Mouse (Mus musculus) heart, postnatal 0 days (tissue): Measurements from ENCODE around the gene 1700016D06Rik. TPM values are rescaled to one million over a fixed set of nuclear protein-coding genes. Genes with fewer than 3 reads are reported as not detected.
"Not testable (repeated sequence)": the region's sequence is repeated elsewhere in the genome, so short reads cannot be mapped to it uniquely, and the experiment has no call there.

Experiments
- ATAC-seq: fragments of 200-750 bp; cut with Nextera tagmentation; 2 replicates; pipeline ENCODE4 v1.8.0; 2017; ENCODE audit warnings: low read depth, moderate number of reproducible peaks, moderate library complexity; ENCODE audit not compliant: insufficient read depth
- DNase-seq: peaks from one replicate; pipeline ENCODE4 v3.0.0-alpha.2; 2016; ENCODE audit warnings: low spot score
- H3K27ac ChIP-seq: fragments of 300-500 bp; sonication (generic); 2 replicates; pipeline ENCODE4 v1.5.1; 2014; ENCODE audit warnings: low read depth, mild to moderate bottlenecking
- H3K27me3 ChIP-seq: fragments of 300-500 bp; sonication (generic); 2 replicates; pipeline ENCODE4 v1.6.1; 2014; ENCODE audit warnings: low read length, mixed read lengths; ENCODE audit not compliant: control insufficient read depth, insufficient read depth
- H3K36me3 ChIP-seq: fragments of 300-500 bp; sonication (generic); replicated peaks from 2 replicates; pipeline ENCODE4 v1.6.1; 2014; ENCODE audit warnings: low read length, mixed read lengths; ENCODE audit not compliant: control insufficient read depth, insufficient read depth
- H3K4me1 ChIP-seq: fragments of 300-500 bp; sonication (generic); 2 replicates; pipeline ENCODE4 v1.6.1; 2014; ENCODE audit warnings: antibody characterized with exemption; ENCODE audit not compliant: control insufficient read depth, insufficient read depth
- H3K4me2 ChIP-seq: fragments of 300-500 bp; sonication (generic); 2 replicates; pipeline ENCODE4 v1.6.1; 2014; ENCODE audit warnings: low read depth, mild to moderate bottlenecking, low read length, moderate library complexity
- H3K4me3 ChIP-seq: fragments of 300-500 bp; sonication (generic); 2 replicates; pipeline ENCODE4 v1.5.1; 2014; ENCODE audit warnings: low read depth, low read length
- H3K9ac ChIP-seq: fragments of 300-500 bp; sonication (generic); replicated peaks from 2 replicates; pipeline ENCODE4 v1.6.1; 2014; ENCODE audit warnings: low read depth, low read length, mixed read lengths
- H3K9me3 ChIP-seq: fragments of 300-500 bp; sonication (generic); replicated peaks from 2 replicates; pipeline ENCODE4 v1.6.1; 2016; ENCODE audit warnings: low read length; ENCODE audit not compliant: control insufficient read depth
- CTCF ChIP-seq: IDR thresholded peaks from 2 replicates; pipeline ENCODE4 v1.5.1; 2016; ENCODE audit warnings: antibody characterized with exemption, control low read depth, low read depth
- EP300 ChIP-seq: IDR thresholded peaks from 2 replicates; pipeline ENCODE4 v1.6.1; 2016; ENCODE audit warnings: antibody characterized with exemption, low read depth
- WGBS: fragments of 180-500 bp; shearing (Covaris S2); extraction: QIAGEN DNeasy Blood & Tissue Kit; methylation state at CpG from one replicate; pipeline ENCODE4 v1.1.7; 2014; 5-methylcytosine and 5-hydroxymethylcytosine counted together
- polyA plus RNA-seq: library from polyadenylated mRNA; unstranded; fragments of >200 nt; fragmentation: Nextera tagmentation; extraction: Ambion mirVana; gene quantifications from 2 replicates; pipeline ENCODE4 v1.2.1, GENCODE M21; 2015
- total RNA-seq: library from RNA; depleted of rRNA; stranded (reverse); fragments of >200 nt; gene quantifications from 2 replicates; pipeline ENCODE4 v1.2.3, GENCODE M21; 2014; ENCODE audit warnings: low replicate concordance

The 1700016D06Rik gene
- total and polyA plus RNA-seq, 2 experiments from 2014 or later, result not detected

DNA sequence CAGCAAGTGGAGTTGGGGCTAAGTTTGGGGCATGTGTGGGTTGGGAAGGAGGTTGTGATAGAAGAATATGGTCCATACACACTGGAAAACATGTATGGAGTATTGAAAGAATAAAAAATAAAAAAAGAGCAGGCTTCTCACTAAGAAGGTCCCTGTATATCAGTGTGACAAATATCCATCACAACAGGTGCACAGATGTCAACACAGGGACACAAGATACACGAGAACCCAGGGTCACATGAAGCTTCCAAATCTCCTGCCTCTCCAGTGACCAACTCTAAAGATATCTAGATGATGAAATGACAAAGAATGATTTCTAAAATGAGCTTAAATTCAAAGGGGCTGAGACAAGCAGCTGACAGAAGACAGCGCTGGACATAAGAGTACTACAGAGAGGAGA, 32.6 kb downstream of the 1700016D06Rik start:
- Histone ChIP-seq H3K9ac (no peak overlapping the region), H3K4me3 (no peak overlapping the region), H3K27me3 (no peaks in the 10 kb centered on the region), H3K9me3 (no peaks in the 10 kb centered on the region), H3K36me3 (no peaks in the 10 kb centered on the region), H3K27ac (no peak overlapping the region), H3K4me1 (no peaks in the 10 kb centered on the region), H3K4me2 (no peak overlapping the region)
- ATAC-seq (no peak), DNase-seq (no peak)
- WGBS, result 62% methylated on average over 2 of the region's 2 CpGs
- TF ChIP-seq EP300, result no peak
- no peak for TF ChIP-seq CTCF

DNA sequence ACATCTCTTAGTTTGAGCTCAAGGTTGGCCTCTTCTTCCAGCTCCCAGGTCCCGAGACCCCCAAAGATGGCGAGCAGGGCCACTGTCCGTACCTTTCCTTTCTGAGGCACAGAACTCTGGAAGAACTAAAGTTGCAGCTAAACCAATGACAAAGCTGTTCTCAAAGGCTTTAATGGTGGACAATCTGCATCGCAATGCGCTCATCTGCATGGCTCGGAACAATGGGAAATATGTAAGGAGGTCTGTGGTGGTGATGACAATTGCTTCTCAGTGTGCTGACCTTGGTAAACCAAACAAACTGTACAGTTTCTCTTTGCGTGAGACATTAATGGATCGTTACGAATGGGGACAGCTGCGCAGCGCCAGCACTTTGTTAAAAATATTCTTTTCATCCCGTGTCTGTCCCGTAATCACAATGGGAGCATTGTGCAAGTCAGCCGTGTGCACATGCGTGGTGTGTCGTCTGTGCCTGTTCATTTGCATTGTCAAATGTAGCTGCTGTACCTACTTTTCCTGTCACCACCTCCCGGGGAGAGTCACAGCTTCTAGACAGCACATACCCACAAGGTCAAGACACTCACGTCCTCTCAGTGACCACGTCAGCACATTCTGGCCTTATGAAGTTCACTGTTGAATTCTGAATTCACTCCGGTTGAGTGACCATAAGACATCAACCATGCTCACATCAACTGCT, 34.7 kb downstream of the 1700016D06Rik start:
- not testable (repeated sequence) for H3K9ac ChIP-seq, DNase-seq, H3K4me1 ChIP-seq, H3K36me3 ChIP-seq, H3K4me3 ChIP-seq, H3K27ac ChIP-seq, ATAC-seq, H3K4me2 ChIP-seq, H3K27me3 ChIP-seq, H3K9me3 ChIP-seq
- 60% methylated on average over 20 of the region's 20 CpGs for WGBS

DNA sequence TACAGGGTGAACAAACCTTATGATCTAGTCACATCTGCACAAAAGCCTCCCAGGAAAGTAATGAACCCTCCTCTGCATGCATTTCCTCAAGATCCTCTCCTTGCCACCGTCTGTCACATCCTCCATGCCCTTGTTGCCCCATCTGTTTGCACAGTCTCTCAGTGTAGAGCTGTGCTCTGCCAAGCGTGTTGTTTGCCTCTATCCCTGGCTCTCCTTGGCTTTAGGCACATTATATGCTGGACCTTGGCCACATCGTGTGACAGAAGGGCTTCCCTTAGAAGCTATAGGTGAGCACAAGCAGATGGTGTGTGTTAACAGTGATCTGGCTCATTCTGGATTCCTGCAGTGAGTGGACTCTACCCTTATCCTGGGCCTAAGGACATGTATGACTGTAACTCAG, 38.9 kb downstream of the 1700016D06Rik start:
- H3K9ac ChIP-seq, result no peak overlapping the region
- 81% methylated on average over 3 of the region's 3 CpGs for WGBS
- no peak for TF ChIP-seq EP300
- TF ChIP-seq CTCF, result no peak
- H3K4me1 ChIP-seq, result no peaks in the 10 kb centered on the region
- no peaks in the 10 kb centered on the region for H3K27me3 ChIP-seq
- no peak overlapping the region for H3K27ac ChIP-seq
- H3K36me3 ChIP-seq, result no peaks in the 10 kb centered on the region
- H3K4me2 ChIP-seq, result no peak overlapping the region
- ATAC-seq (no peak), DNase-seq (no peak)
- no peaks in the 10 kb centered on the region for H3K9me3 ChIP-seq
- no peak overlapping the region for H3K4me3 ChIP-seq

DNA sequence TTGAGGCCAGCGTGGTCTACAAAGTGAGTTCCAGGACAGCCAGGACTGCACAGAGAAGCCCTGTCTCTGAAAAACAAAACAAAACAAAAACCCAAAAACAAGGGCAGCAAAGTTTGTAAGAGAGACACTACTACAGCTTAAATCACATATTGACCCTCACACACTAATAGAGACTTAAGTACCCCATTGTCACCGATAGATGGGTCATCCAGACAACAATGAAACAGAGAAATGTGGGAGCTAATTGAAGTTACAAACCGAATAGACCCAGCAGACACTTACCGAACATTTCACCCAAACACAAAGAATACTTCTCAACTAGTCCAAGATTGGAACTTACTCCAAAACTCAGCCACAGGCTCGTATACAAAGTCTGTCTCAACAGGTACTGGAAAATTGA, 50.8 kb downstream of the 1700016D06Rik start:
- H3K27me3 ChIP-seq, result no peaks in the 10 kb centered on the region
- H3K4me1 ChIP-seq, result no peaks in the 10 kb centered on the region
- no peak overlapping the region for H3K27ac ChIP-seq
- no peak for DNase-seq
- H3K36me3 ChIP-seq, result no peaks in the 10 kb centered on the region
- H3K4me2 ChIP-seq, result no peak overlapping the region
- no peak overlapping the region for H3K4me3 ChIP-seq
- H3K9ac ChIP-seq, result no peak overlapping the region
- TF ChIP-seq EP300 (no peak), CTCF (no peak)
- WGBS, result 90% methylated on average over 5 of the region's 5 CpGs
- no peak for ATAC-seq
- H3K9me3 ChIP-seq, result no peaks in the 10 kb centered on the region

DNA sequence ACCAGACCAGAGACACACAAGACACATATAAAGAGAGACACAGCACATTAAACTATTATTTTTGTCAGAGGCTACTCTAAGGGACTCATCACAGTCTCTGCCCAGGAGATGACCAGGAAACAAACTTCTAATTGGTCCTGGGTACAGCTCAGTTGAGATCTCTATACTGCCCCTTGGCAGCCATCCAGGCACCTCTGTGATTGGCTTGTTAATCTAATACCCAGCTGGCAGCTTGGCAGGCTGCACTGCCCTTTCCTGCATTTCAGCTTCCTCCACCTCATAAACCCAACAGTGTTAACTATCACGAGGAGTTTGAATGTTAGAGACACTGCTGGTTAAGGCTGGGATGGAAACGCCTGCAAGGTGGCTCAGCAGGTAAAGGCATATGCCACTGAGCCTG, 57.7 kb downstream of the 1700016D06Rik start:
- WGBS, result 59% methylated on average over 2 of the region's 2 CpGs
- H3K4me1 ChIP-seq, result peaks cover 5% of the 10 kb centered on the region; the same call in 1 of the 2 replicates
- H3K36me3 ChIP-seq, result no peaks in the 10 kb centered on the region

DNA sequence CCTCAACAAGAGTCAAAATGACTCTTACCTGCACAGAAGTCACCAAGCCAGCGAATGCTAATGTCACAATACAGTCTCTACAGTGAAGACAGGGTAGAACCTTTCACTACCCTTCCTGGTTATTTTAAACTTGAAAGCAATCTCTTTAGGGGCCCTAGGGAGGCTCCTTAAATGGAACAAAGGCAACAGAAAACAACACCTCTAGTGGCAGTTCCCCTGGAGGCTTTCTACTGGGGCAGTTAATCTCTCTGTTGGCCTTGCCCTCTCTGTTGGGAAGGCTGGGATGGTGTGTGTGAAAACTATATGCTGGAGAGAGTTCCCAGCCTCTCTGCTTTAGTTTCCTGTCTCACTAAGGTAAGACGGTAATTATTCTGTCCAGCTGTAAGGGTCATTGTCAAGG, 60.3 kb downstream of the 1700016D06Rik start:
- no peak overlapping the region for H3K4me3 ChIP-seq
- no peak overlapping the region for H3K4me2 ChIP-seq
- ATAC-seq (no peak), DNase-seq (no peak)
- H3K27ac ChIP-seq, result no peak overlapping the region
- 44% methylated on average over 2 of the region's 2 CpGs for WGBS
- TF ChIP-seq EP300, result no peak
- no peak for TF ChIP-seq CTCF
- H3K27me3 ChIP-seq, result no peaks in the 10 kb centered on the region
- peaks cover 5% of the 10 kb centered on the region; the same call in 1 of the 2 replicates for H3K4me1 ChIP-seq
- no peaks in the 10 kb centered on the region for H3K36me3 ChIP-seq
- H3K9me3 ChIP-seq, result no peaks in the 10 kb centered on the region
- no peak overlapping the region for H3K9ac ChIP-seq

More for the DNA sequence above, 57.7 kb downstream of the 1700016D06Rik start:
- no peak overlapping the region for H3K9ac ChIP-seq
- ATAC-seq (no peak), DNase-seq (no peak)
- H3K27me3 ChIP-seq, result no peaks in the 10 kb centered on the region
- H3K27ac ChIP-seq, result no peak overlapping the region
- no peak overlapping the region for H3K4me2 ChIP-seq
- TF ChIP-seq EP300, result no peak
- no peak for TF ChIP-seq CTCF
- H3K9me3 ChIP-seq, result no peaks in the 10 kb centered on the region
- H3K4me3 ChIP-seq, result no peak overlapping the region
